Mouse (Mus musculus): ENCODE measurements around the gene Dync1i2. TPM values are rescaled to one million over a fixed set of nuclear protein-coding genes. Genes with fewer than 3 reads are reported as not detected.

The Dync1i2 gene
- polyA plus RNA-seq, 1 experiment: 144 TPM

DNA sequence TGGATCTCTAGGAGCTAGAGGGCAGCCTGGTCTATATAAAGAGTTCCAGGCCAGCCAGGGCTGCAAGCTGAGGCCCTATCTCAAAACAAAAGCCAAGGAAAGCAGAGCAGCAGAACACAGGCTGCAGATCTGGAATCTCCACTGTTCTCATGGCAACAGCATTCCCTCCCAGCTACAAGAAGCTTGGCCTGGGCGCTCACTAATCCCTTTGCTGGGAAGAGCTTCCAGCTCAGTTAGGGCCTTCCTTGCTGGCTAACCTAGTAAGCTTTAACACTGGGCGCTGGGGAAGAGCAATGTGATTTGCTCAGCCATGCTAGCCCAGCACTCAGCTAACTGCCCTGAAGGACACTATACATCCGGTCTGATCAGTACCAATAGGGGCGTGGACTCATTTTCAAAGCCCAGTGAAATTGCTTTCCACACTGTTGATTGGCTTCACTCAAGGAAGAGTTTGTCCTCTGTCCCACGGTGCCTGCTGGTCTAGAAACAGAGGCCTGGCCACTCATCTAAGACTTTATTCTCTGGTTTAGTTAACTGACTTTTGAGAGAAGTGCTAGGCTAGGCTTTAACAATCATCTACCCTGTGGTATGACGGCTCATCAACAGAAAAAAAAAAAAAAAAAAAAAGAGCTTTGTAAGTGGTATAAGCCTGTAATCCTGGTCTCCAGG lies 78.7 kb downstream of the Dync1i2 start:
- Histone ChIP-seq H3K4me3 (ENCODE audit: insufficient read depth, low read length) (no peak overlapping the region), H3K27ac (ENCODE audit: insufficient read depth, low read depth, low read length) (no peak overlapping the region), H3K4me1 (ENCODE audit: control insufficient read depth, insufficient read depth, low read length) (no peaks in the 10 kb centered on the region)
- TF ChIP-seq CTCF (IDR thresholded peaks at IDR 0.05; ENCODE audit: low read depth, low read length): no peak
- TF ChIP-seq POLR2A (IDR thresholded peaks at IDR 0.05; ENCODE audit: borderline replicate concordance, low read depth, low read length): no peak

DNA sequence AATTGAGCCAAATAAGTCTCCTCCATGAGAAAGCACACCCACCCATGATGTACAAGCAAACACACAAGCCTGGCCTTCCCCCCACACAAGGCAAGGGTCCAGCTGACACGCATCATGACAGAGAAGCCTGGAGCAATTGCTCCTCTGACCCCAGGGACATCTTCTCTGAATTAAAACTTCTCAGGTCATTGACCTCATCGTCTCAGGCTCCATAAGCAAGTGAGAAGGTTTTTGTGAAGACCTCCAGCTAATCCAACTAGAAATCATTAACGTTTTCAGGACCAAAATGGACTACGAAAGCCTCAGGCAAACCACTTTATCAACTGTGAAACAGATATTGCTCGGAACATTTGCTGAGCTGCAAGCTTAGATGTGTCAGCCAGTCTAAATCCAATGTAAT lies 80.1 kb downstream of the Dync1i2 start:
- Histone ChIP-seq H3K27ac (ENCODE audit: insufficient read depth, low read depth, low read length) (no peak overlapping the region), H3K4me1 (ENCODE audit: control insufficient read depth, insufficient read depth, low read length) (no peaks in the 10 kb centered on the region), H3K4me3 (ENCODE audit: insufficient read depth, low read length) (no peak overlapping the region)
- TF ChIP-seq CTCF (IDR thresholded peaks at IDR 0.05; ENCODE audit: low read depth, low read length) (no peak), POLR2A (IDR thresholded peaks at IDR 0.05; ENCODE audit: borderline replicate concordance, low read depth, low read length) (no peak)

DNA sequence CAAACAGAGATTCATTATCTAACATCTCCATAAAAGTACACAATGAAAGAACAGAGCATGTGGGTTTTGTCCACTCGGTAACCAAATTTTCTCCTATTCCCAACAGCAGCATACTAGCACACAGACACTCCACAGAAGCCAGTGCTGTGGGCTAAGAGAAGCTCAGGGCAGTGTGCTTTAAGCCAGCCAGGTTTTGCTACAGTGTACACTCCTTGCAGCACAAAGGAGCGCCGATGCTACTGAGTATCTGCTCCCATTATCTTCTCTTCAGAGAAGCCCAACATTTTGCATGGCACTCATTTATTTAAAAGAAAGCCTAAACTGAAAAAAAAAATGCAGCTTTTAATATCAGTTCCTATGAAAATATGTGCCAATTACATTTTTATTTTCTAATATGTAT lies 82.5 kb downstream of the Dync1i2 start:
- Histone ChIP-seq H3K4me1 (ENCODE audit: control insufficient read depth, insufficient read depth, low read length) (no peaks in the 10 kb centered on the region), H3K4me3 (ENCODE audit: insufficient read depth, low read length) (no peak overlapping the region), H3K27ac (ENCODE audit: insufficient read depth, low read depth, low read length) (no peak overlapping the region)
- no peak for TF ChIP-seq POLR2A (IDR thresholded peaks at IDR 0.05; ENCODE audit: borderline replicate concordance, low read depth, low read length)
- no peak for TF ChIP-seq CTCF (IDR thresholded peaks at IDR 0.05; ENCODE audit: low read depth, low read length)

DNA sequence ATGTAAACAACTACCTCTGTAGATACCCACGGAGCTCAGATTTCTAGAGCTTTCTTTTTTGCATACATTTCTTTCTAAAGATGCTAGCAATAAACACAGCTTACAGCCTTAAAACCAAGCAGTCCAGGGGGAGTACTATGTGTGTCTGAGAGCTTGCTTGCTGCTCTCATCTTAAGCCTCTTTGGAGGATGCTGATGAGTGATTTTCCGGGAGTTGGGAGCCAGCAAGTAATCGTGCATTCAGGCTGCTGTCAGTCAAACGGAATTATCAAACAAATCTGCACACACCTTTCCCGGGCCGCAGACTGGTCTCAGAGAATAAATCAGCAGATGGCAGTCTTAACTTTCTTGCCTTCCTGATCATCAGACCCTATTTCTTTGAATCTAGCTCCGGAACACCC lies 83.0 kb downstream of the Dync1i2 start:
- Histone ChIP-seq H3K4me3 (ENCODE audit: insufficient read depth, low read length) (no peak overlapping the region), H3K4me1 (ENCODE audit: control insufficient read depth, insufficient read depth, low read length) (no peaks in the 10 kb centered on the region), H3K27ac (ENCODE audit: insufficient read depth, low read depth, low read length) (no peak overlapping the region)
- TF ChIP-seq POLR2A (IDR thresholded peaks at IDR 0.05; ENCODE audit: borderline replicate concordance, low read depth, low read length): no peak

- H3K4me3 ChIP-seq (ENCODE audit: insufficient read depth, low read length): no peak overlapping the region
- H3K27ac ChIP-seq (ENCODE audit: insufficient read depth, low read depth, low read length): no peak overlapping the region
- no peaks in the 10 kb centered on the region for H3K4me1 ChIP-seq (ENCODE audit: control insufficient read depth, insufficient read depth, low read length)
- TF ChIP-seq POLR2A (IDR thresholded peaks at IDR 0.05; ENCODE audit: borderline replicate concordance, low read depth, low read length): no peak
- TF ChIP-seq CTCF (IDR thresholded peaks at IDR 0.05; ENCODE audit: low read depth, low read length): no peak
Observed at GRCm38 (mm10) chr2:71295844-71296243, 84.3 kb downstream of the Dync1i2 start.

GRCm38 (mm10) chr2:71297501-71297900 lies 86.0 kb downstream of the Dync1i2 start:
- H3K4me1 ChIP-seq (ENCODE audit: control insufficient read depth, insufficient read depth, low read length): no peaks in the 10 kb centered on the region
- no peak for TF ChIP-seq POLR2A (IDR thresholded peaks at IDR 0.05; ENCODE audit: borderline replicate concordance, low read depth, low read length)
- no peak for TF ChIP-seq CTCF (IDR thresholded peaks at IDR 0.05; ENCODE audit: low read depth, low read length)
- no peak overlapping the region for H3K4me3 ChIP-seq (ENCODE audit: insufficient read depth, low read length)
- H3K27ac ChIP-seq (ENCODE audit: insufficient read depth, low read depth, low read length): no peak overlapping the region

DNA sequence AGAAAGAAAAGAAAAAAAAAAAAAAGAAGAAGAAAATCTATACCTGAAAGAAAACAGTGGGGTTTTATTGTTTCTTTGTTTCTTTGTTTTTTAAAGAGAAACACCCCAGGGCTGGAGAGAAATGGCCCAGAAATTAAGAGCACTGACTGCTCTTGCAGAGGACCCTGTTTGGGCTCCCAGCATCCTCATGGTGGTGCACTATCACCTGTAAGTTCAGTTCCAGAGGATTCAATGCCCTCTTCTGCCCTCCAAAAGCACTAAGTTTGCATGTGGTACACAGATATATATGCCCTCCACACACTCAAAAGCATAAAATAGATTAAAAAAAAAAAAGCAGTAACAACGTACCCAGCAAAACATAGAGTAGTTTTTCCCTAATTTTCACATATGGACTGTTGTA lies 87.2 kb downstream of the Dync1i2 start:
- peaks cover 8% of the 10 kb centered on the region for H3K4me1 ChIP-seq (ENCODE audit: control insufficient read depth, insufficient read depth, low read length)
- H3K27ac ChIP-seq (ENCODE audit: insufficient read depth, low read depth, low read length): no peak overlapping the region
- H3K4me3 ChIP-seq (ENCODE audit: insufficient read depth, low read length): no peak overlapping the region
- TF ChIP-seq CTCF (IDR thresholded peaks at IDR 0.05; ENCODE audit: low read depth, low read length): no peak
- TF ChIP-seq POLR2A (IDR thresholded peaks at IDR 0.05; ENCODE audit: borderline replicate concordance, low read depth, low read length): no peak

- Histone ChIP-seq H3K27ac (ENCODE audit: insufficient read depth, low read depth, low read length) (no peak overlapping the region), H3K4me1 (ENCODE audit: control insufficient read depth, insufficient read depth, low read length) (peaks cover 15% of the 10 kb centered on the region), H3K4me3 (ENCODE audit: insufficient read depth, low read length) (no peak overlapping the region)
- TF ChIP-seq CTCF (IDR thresholded peaks at IDR 0.05; ENCODE audit: low read depth, low read length): no peak
- no peak for TF ChIP-seq POLR2A (IDR thresholded peaks at IDR 0.05; ENCODE audit: borderline replicate concordance, low read depth, low read length)
Observed at GRCm38 (mm10) chr2:71302156-71302663, 90.7 kb downstream of the Dync1i2 start.

- Histone ChIP-seq H3K4me1 (ENCODE audit: control insufficient read depth, insufficient read depth, low read length) (peaks cover 15% of the 10 kb centered on the region), H3K4me3 (ENCODE audit: insufficient read depth, low read length) (no peak overlapping the region), H3K27ac (ENCODE audit: insufficient read depth, low read depth, low read length) (no peak overlapping the region)
- TF ChIP-seq CTCF (IDR thresholded peaks at IDR 0.05; ENCODE audit: low read depth, low read length): no peak
- no peak for TF ChIP-seq POLR2A (IDR thresholded peaks at IDR 0.05; ENCODE audit: borderline replicate concordance, low read depth, low read length)
Observed at GRCm38 (mm10) chr2:71303221-71303620, 91.7 kb downstream of the Dync1i2 start.

DNA sequence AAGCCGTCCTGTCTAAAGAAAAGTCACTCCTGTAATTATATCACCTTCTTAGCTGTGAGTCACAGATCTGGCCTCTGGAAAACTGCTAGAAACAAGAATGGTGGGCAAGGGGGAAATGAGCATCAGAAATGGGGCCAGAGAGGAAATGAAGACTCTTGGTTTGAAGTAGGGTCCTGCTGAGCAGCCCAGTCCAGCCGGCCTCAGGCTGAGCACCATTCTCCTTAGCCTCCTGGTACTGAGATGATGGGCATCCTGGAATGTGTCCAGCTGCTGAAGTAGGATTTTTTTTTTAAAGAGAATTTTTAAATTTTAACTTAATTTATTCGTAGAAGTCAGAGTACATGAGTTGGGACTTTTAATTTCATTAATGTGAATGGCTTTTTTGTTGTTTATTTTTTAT lies 93.3 kb downstream of the Dync1i2 start:
- peaks cover 15% of the 10 kb centered on the region for H3K4me1 ChIP-seq (ENCODE audit: control insufficient read depth, insufficient read depth, low read length)
- no peak for TF ChIP-seq CTCF (IDR thresholded peaks at IDR 0.05; ENCODE audit: low read depth, low read length)
- TF ChIP-seq POLR2A (IDR thresholded peaks at IDR 0.05; ENCODE audit: borderline replicate concordance, low read depth, low read length): no peak
- H3K27ac ChIP-seq (ENCODE audit: insufficient read depth, low read depth, low read length): no peak overlapping the region
- no peak overlapping the region for H3K4me3 ChIP-seq (ENCODE audit: insufficient read depth, low read length)
